ENCODE assay signal across 8 mouse cellular contexts in genomic region chr13:39823346-39823954, GRCm38 (mm10).
A peak's percentile ranks its signal among the peaks of the same experiment; 100 is the strongest.
DNase-seq lines count a peak whose midpoint lies in the region; ATAC-seq and TF ChIP-seq lines count a peak whose summit lies in the region.

No protein-coding gene starts in this region.

- H3K27me3 ChIP-seq in forebrain, embryonic 12.5 days = peaks cover 16% of the 10 kb centered on the region; the same call in 1 of the 2 replicates
- H3K27me3 ChIP-seq in midbrain, embryonic 11.5 days (ENCODE audit: control insufficient read depth, insufficient read depth, low read length) = peaks cover 6% of the 10 kb centered on the region

- intact Hi-C loops in left cerebral cortex, adult 2 months (cut with DNase I) = no loop called here
- intact Hi-C loops in left cerebral cortex, postnatal 36 days (cut with DNase I) = loop anchor here (10.0 kb wide), 1 partner anchor 911 kb away; the partner anchor contains the start of gene Tfap2a

- H3K9ac ChIP-seq in forebrain, embryonic 12.5 days = no peak overlapping the region
- H3K9ac ChIP-seq in midbrain, embryonic 11.5 days (ENCODE audit: low read length) = no peak overlapping the region

- peaks cover 14% of the 10 kb centered on the region for H3K4me1 ChIP-seq in forebrain, embryonic 12.5 days
- H3K4me1 ChIP-seq in midbrain, embryonic 11.5 days (ENCODE audit: control insufficient read depth, insufficient read depth, low read length) = peaks cover 6% of the 10 kb centered on the region; the same call in 1 of the 2 replicates

- 14% methylated on average over 15 of the region's 15 CpGs for WGBS in forebrain, embryonic 12.5 days
- WGBS in midbrain, embryonic 11.5 days = 28% methylated on average over 15 of the region's 15 CpGs

- DNase-seq in left cerebral cortex, adult 2 months (ENCODE audit: extremely low spot score in 1 of 2, low spot score in 2 of 2) = no peak
- no peak for DNase-seq in left cerebral cortex, postnatal 36 days (ENCODE audit: low spot score in 2 of 2)
- DNase-seq in midbrain, embryonic 11.5 days (ENCODE audit: low spot score, missing footprints) = peak; percentile 87
- DNase-seq in MN1 (ENCODE audit: low spot score) = no peak
- DNase-seq in spleen, adult 18-20 months = no peak

- peak overlapping the region; percentile 60 for H3K4me2 ChIP-seq in forebrain, embryonic 12.5 days
- H3K4me2 ChIP-seq in midbrain, embryonic 11.5 days = peak overlapping the region; percentile 45; the same call in 1 of the 2 replicates

- peak; percentile 39; the same call in 1 of the 2 replicates for ATAC-seq in cerebellum, adult (ENCODE audit: insufficient number of reproducible peaks, low FRiP score, low TSS enrichment)
- ATAC-seq in forebrain, embryonic 12.5 days (ENCODE audit: low FRiP score) = peak; percentile 84
- ATAC-seq in midbrain, embryonic 11.5 days (ENCODE audit: low FRiP score) = peak; percentile 68; the same call in 1 of the 2 replicates
- no peak for ATAC-seq in granulocyte monocyte progenitor cell, adult 5-6 weeks (replicated peaks; ENCODE audit: poor library complexity, severe bottlenecking)

- H3K36me3 ChIP-seq in forebrain, embryonic 12.5 days (replicated peaks) = no peaks in the 10 kb centered on the region
- H3K36me3 ChIP-seq in midbrain, embryonic 11.5 days (ENCODE audit: control insufficient read depth, insufficient read depth, low read length) = no peaks in the 10 kb centered on the region

- H3K9me3 ChIP-seq in forebrain, embryonic 12.5 days = no peaks in the 10 kb centered on the region
- no peaks in the 10 kb centered on the region for H3K9me3 ChIP-seq in midbrain, embryonic 11.5 days (ENCODE audit: control insufficient read depth, low read length)

- H3K27ac ChIP-seq in left cerebral cortex, adult 2 months = no peak overlapping the region
- peak overlapping the region; percentile 80 for H3K27ac ChIP-seq in forebrain, embryonic 12.5 days
- H3K27ac ChIP-seq in midbrain, embryonic 11.5 days (ENCODE audit: low read depth, low read length) = no peak overlapping the region

- peak overlapping the region; percentile 37 for H3K4me3 ChIP-seq in left cerebral cortex, adult 2 months
- peak overlapping the region; percentile 37 for H3K4me3 ChIP-seq in forebrain, embryonic 12.5 days (replicated peaks)
- peak overlapping the region; percentile 13; the same call in 1 of the 2 replicates for H3K4me3 ChIP-seq in midbrain, embryonic 11.5 days (ENCODE audit: low read depth, low read length)

- TF ChIP-seq CTCF in left cerebral cortex, adult 2 months (IDR thresholded peaks at IDR 0.05) = no peak
